Mouse (Mus musculus) megakaryocyte-erythroid progenitor cell, adult 5 weeks (primary cell): ENCODE results near the gene Gm14190. TPM values are rescaled to one million over a fixed set of nuclear protein-coding genes. Genes with fewer than 3 reads are reported as not detected.

ENCODE experiments used
- polyA plus RNA-seq: library from polyadenylated mRNA; stranded (reverse); fragments of >175 nt; gene quantifications from 2 replicates; pipeline ENCODE4 v1.2.3, GENCODE M21; 2012

The Gm14190 gene
- not detected in 2 replicates for polyA plus RNA-seq

DNA sequence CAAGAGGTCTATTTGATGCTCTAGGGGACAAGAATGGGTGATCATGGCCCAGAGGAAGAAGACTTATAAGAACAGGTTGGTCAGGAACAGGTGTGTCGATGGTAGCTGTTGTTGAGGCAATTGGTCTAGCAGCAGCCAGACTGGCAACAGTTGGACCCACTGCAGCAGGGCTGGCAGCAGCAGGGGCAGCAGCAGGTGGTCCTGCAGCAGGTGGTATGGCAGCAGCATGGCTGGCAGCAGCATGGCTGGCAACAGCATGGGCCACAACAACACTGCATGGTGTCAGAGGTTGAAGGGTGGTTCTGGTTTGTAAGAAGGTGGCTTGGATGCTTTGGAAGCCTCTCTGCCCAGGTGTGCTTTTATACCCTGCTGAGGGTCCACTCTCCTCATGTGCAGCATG, at the start of gene Gm14190:
Gene Gm14190 (minus strand): TSS at position 278 of the 400 bp plus-strand sequence.

DNA sequence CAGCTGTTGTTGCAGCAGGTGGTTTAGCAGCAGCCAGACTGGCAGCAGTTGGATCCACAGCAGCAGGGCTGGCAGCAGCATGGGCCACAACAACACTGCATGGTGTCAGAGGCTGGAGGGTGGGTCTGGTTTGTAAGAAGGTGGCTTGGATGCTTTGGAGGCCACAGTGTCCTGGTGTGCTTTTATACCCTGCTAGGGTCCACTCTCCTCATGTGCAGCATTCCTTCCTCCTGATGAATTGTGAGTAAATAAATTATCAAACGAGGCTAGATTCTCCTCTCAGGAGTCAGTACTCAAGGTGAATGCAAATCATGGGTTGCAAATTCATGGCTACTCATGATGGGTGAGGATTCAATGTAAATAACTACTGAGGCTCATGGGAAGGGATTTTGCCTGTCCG, 43.6 kb upstream of the Gm14190 start, which contains the start of gene Gm14180:
Gene Gm14180 (minus strand): TSS at position 101 of the 400 bp plus-strand sequence.

DNA sequence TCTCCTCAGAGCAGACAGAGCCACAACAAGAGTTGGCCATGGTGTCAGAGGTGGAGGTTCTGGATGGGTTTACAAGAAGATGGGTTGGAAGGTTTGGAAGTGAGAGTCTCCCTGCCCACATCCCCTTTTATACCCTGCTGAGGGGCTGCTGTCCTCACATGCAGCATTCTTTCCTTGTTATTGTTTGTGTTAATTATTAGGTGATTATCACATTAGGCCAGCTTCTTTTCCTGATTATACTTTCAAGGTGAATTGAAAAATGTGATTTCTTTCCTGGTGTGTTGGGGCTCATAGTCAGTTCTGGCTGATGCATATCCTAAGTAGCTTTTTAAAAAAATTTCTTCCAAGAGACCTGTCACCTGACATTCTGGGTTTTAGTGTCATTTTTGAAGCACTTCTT, 24.7 kb downstream of the Gm14190 start, which contains the start of gene Krtap4-6:
Gene Krtap4-6 (minus strand): TSS at position 101 of the 400 bp plus-strand sequence.

DNA sequence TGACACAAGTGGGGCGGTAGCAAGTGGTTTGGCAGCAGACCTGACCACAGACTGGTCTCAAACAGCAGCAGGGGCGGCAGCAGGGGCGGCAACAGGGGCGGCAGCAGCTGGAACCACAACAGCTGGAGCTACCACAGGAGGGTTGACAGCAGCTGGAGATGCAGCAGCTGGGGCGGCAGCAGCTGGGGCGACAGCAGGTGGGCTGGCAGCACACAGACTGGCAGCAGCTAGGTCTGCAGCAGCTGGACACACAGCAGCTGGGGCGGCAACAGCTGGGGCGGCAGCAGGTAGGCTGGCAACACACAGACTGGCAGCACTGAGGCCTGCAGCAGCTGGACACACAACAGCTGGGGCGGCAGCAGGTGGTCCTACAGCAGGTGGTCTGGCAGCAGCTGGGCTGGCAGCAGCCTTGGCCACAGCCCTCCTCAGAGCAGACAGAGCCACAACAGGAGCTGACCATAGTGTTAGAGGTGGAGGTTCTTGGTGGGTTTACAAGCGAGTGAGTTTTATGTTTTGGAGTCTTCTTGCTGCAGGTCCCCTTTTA, 32.0 kb downstream of the Gm14190 start, which contains the start of gene Gm11563:
Gene Gm11563 (minus strand): TSS at position 494 of the 544 bp plus-strand sequence.

DNA sequence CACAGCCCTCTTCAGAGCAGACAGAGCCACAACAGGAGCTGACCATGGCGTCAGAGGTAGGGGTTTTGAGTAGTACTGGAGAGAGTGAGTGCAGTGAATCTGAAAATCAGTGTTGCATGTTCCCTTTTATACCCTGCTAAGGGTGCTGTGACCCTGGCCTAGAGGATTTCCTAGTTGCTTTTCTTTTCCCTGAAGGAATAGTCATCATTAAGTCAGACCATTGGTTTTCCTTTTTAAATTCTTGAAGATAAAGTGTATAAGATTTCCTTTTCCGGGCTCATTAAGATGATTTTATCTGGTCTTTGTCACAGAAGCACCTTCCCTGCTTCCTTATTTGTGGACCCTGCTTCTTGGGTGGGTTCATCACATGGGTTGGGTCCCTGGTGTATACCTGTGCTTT, 40.4 kb downstream of the Gm14190 start, which contains the start of gene Gm11555:
Gene Gm11555 (minus strand): TSS at position 101 of the 400 bp plus-strand sequence.

DNA sequence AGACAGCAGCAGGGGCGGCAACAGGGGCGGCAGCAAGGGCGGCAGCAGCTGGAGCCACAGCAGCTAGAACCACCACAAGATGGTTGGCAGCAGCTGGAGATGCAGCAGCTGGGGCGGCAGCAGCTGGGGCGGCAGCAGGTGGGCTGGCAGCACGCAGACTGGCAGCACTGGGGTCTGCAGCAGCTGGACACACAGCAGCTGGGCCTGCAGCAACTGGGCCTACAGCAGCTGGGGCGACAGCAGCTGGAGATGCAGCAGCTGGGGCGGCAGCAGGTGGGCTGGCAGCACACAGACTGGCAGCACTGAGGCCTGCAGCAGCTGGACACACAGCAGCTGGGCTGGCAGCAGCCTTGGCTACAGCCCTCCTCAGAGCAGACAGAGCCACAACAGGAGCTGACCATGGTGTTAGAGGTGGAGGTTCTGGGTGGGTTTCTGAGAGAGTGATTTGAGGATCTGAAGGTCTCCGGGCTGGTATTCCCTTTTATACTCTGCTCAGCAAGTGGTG, 46.9 kb downstream of the Gm14190 start, which contains the start of gene Krtap4-7:
Gene Krtap4-7 (minus strand): TSS at position 455 of the 505 bp plus-strand sequence.

Other genes starting within 250 kb of the Gm14190 start
- not detected in 2 replicates for gene Krt23, start 197.6 kb downstream of the Gm14190 start, polyA plus RNA-seq
- gene Krt39, start 169.4 kb downstream of the Gm14190 start, polyA plus RNA-seq, result not detected in 2 replicates
- gene Krt40, start 147.6 kb downstream of the Gm14190 start, polyA plus RNA-seq, result not detected in 2 replicates
- gene Krtap3-3, start 139.9 kb downstream of the Gm14190 start, polyA plus RNA-seq, result not detected in 2 replicates
- not detected in 2 replicates for gene Krtap3-2, start 133.9 kb downstream of the Gm14190 start, polyA plus RNA-seq
- not detected in 2 replicates for gene Gm11939, start 131.3 kb downstream of the Gm14190 start, polyA plus RNA-seq
- not detected in 2 replicates for gene Krtap3-1, start 124.1 kb downstream of the Gm14190 start, polyA plus RNA-seq
- gene Krtap1-5, start 109.7 kb downstream of the Gm14190 start, polyA plus RNA-seq, result not detected in 2 replicates
- gene Krtap1-4, start 107.1 kb downstream of the Gm14190 start, polyA plus RNA-seq, result not detected in 2 replicates
- not detected in 2 replicates for gene Krtap1-3, start 99.4 kb downstream of the Gm14190 start, polyA plus RNA-seq
- not detected in 2 replicates for gene Krtap9-3, start 92.6 kb downstream of the Gm14190 start, polyA plus RNA-seq
- gene Gm11938, start 87.4 kb downstream of the Gm14190 start, polyA plus RNA-seq, result not detected in 2 replicates
- not detected in 2 replicates for gene Gm11937, start 80.6 kb downstream of the Gm14190 start, polyA plus RNA-seq
- not detected in 2 replicates for gene Krtap2-4, start 75.9 kb downstream of the Gm14190 start, polyA plus RNA-seq
- gene Gm11562, start 70.3 kb downstream of the Gm14190 start, polyA plus RNA-seq, result not detected in 2 replicates
- gene Krtap4-1, start 62.5 kb downstream of the Gm14190 start, polyA plus RNA-seq, result 0.11 TPM in 1 of 2 replicates, not detected in the other
- not detected in 2 replicates for gene Krtap4-2, start 55.7 kb downstream of the Gm14190 start, polyA plus RNA-seq
- gene Krtap4-7, start 46.7 kb downstream of the Gm14190 start, polyA plus RNA-seq, result not detected in 2 replicates
- gene Gm11555, start 40.5 kb downstream of the Gm14190 start, polyA plus RNA-seq, result not detected in 2 replicates
- not detected in 2 replicates for gene Gm11563, start 31.8 kb downstream of the Gm14190 start, polyA plus RNA-seq
- gene Krtap4-6, start 24.8 kb downstream of the Gm14190 start, polyA plus RNA-seq, result 0.08 TPM in 1 of 2 replicates, not detected in the other
- not detected in 2 replicates for gene Gm14180, start 43.5 kb upstream of the Gm14190 start, polyA plus RNA-seq
- not detected in 2 replicates for gene Gm11595, start 82.2 kb upstream of the Gm14190 start, polyA plus RNA-seq
- gene Krtap4-8, start 90.0 kb upstream of the Gm14190 start, polyA plus RNA-seq, result not detected in 2 replicates
- gene Krtap4-9, start 94.5 kb upstream of the Gm14190 start, polyA plus RNA-seq, result not detected in 2 replicates
- not detected in 2 replicates for gene Gm11596, start 102.7 kb upstream of the Gm14190 start, polyA plus RNA-seq
- not detected in 2 replicates for gene Gm11569, start 108.2 kb upstream of the Gm14190 start, polyA plus RNA-seq
- not detected in 2 replicates for gene Gm11554, start 113.7 kb upstream of the Gm14190 start, polyA plus RNA-seq
- not detected in 2 replicates for gene Krtap4-13, start 119.2 kb upstream of the Gm14190 start, polyA plus RNA-seq
- not detected in 2 replicates for gene Gm11564, start 124.9 kb upstream of the Gm14190 start, polyA plus RNA-seq
- not detected in 2 replicates for gene 2300003K06Rik, start 147.3 kb upstream of the Gm14190 start, polyA plus RNA-seq
- gene Krtap4-16, start 160.9 kb upstream of the Gm14190 start, polyA plus RNA-seq, result not detected in 2 replicates
- not detected in 2 replicates for gene Gm11568, start 167.2 kb upstream of the Gm14190 start, polyA plus RNA-seq
- not detected in 2 replicates for gene Gm11559, start 173.7 kb upstream of the Gm14190 start, polyA plus RNA-seq
- not detected in 2 replicates for gene Krtap9-1, start 182.6 kb upstream of the Gm14190 start, polyA plus RNA-seq
- gene Gm11567, start 188.4 kb upstream of the Gm14190 start, polyA plus RNA-seq, result not detected in 2 replicates
- not detected in 2 replicates for gene Krtap31-1, start 217.2 kb upstream of the Gm14190 start, polyA plus RNA-seq
- not detected in 2 replicates for gene Gm11565, start 224.0 kb upstream of the Gm14190 start, polyA plus RNA-seq
- gene Krtap31-2, start 245.6 kb upstream of the Gm14190 start, polyA plus RNA-seq, result not detected in 2 replicates